Mouse (Mus musculus): Measurements from ENCODE around the gene Dlgap1.
"Not testable (repeated sequence)": the region's sequence is repeated elsewhere in the genome, so short reads cannot be mapped to it uniquely, and the experiment has no call there.

Dlgap1 gene

GRCm38 (mm10) chr17:70521971-70522370 is 553.1 kb downstream of the Dlgap1 start:
- no peak for DNase-seq (ENCODE audit: low read depth, low spot score)

DNA sequence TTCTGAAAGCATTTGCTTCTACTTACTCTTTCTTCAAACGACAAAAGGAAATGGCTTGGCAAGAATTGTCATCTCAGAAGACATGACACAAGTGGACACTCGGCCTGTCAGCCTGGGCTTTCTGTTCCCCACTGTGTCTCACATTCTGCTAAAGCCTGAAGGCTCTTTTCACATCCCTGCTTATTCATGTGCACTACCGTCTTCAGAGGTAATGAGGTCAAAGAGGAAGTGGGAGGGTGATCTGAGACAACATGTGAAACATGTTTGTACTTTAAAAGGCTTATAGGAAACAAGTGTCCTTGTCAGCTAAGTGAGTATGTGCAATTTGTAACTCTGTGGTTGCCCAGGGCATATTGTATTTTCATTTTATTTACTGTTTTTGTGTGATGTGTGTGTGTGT is 557.1 kb downstream of the Dlgap1 start:
- DNase-seq (ENCODE audit: low read depth, low spot score) = no peak

DNA sequence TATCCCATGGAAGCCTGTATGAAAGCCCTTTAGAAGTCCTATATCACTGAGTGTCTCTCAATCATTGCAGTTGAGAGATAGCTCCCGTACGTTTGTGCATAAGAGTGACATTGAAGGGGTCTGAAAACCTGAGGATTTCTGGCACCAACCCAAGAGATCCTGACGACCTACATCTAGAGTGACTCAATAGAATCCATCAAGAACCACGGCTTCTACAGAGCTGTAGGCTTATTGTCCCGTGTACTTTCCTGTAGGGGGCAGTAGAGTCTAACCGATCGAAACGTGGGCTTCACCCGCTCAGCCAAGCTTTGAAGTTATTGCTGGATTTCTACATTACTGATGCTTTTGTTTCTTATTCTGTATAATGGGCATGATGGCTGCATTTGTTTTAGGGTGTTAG is 558.2 kb downstream of the Dlgap1 start:
- peak; percentile 74 for DNase-seq (ENCODE audit: low read depth, low spot score)

DNA sequence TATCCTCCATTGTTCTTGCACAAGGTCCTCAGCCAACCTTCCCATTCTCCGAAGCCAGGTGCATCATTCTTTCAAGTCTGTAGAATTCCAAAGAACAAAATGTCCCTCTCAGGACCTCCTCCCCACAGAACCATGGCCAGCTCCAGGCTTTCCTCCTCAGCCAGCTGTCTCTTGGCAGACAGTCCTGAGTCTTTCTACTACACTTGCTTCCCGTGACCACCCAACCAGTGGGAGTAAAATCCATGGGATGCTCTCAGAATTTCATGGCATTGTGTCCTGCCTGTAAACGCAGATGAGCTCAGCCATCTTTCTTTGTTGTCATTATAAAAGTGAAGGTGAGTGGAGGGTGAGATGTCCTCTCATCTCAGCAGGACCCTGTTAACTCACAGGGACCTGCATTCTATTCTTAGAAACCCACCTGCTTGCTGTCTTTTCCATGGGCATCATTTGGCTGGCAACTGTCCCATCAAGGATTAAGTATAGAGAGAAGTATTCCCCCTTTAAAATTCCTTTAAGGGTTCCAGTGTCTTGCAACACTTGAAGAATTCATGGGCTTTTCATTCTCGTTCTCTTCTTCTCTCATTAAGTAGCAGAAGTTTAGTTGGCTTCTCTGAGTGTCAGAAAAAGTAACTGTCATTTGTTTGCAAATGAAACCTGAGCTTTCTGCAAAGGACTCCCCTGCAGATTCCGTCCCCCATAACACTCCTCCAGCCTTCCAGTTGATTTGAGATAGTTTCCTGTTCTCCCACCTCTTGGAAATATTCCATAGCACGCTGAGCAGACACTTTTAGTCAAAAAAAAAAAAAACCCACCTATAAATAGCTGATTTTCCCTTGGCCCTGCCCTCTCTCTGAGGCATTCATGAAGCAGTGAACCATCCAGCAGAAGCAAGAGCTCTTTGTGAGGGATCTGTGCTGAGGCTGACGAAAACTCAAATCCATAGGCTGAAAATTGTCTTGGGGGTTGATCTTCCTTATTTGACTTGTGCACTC is 559.6 kb downstream of the Dlgap1 start:
- DNase-seq (ENCODE audit: low read depth, low spot score) = no peak

DNA sequence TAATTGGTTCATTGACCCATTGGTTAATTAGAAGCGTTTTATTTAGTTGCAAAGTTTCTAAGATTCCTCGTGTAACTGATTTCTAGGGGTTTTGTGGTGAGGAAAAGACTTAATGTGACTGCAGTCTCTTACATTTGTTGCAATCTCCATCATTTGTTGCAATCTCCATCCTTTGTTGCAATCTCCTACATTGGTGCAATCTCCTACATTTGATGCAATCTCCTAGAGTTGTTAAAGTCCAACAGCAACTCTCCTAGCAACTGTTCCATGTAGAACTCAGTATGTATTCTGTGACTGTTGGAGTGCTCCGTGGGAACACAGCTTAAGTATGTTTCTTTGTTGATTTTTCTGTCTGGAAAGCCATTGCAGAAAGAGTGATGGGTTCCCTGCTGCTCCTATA is 565.4 kb downstream of the Dlgap1 start:
- DNase-seq (ENCODE audit: low read depth, low spot score) = no peak

DNA sequence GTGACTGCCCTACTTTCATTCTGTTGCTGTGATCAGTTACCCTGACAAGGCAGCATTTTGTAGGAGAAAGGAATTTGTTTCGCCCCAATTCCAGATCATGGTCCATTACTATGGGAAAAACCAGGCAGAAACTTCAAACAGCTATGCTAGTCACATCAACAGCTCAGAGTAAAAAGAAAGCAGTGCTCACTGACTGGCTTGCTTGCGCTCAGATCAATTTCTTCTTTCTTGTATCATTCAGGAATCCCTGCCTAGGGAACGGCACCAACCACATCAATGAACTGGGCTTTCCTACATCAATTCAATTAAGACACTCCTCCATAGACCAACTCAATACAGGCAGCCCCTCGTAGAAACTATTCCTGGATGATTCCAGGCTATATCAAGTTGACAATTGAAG is 572.9 kb downstream of the Dlgap1 start:
- no peak for DNase-seq (ENCODE audit: low read depth, low spot score)

- DNase-seq (ENCODE audit: low read depth, low spot score) = no peak
Observed at GRCm38 (mm10) chr17:70550793-70551192, 581.9 kb downstream of the Dlgap1 start.

GRCm38 (mm10) chr17:70561547-70561946 is 592.7 kb downstream of the Dlgap1 start:
- DNase-seq (ENCODE audit: low read depth, low spot score) = no peak

DNA sequence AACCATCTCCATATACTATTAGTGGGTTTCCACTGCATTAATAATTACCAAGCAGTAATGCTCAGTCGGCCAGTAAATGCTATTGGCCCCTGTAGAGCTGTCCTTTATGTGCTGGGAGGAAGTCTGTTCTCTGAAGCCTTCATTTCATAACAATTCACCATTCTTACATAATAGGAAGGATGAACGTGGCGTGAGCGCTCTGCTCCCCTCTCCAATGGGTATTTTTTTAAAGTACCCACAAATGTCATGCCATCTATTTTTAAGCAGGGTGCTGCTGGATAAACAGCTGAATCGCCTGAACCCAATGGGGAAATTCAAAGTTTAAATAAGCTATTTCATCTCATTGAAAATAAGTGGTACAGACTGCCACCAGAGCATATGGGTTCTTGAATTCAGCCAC is 602.0 kb downstream of the Dlgap1 start:
- DNase-seq (ENCODE audit: low read depth, low spot score) = no peak

DNA sequence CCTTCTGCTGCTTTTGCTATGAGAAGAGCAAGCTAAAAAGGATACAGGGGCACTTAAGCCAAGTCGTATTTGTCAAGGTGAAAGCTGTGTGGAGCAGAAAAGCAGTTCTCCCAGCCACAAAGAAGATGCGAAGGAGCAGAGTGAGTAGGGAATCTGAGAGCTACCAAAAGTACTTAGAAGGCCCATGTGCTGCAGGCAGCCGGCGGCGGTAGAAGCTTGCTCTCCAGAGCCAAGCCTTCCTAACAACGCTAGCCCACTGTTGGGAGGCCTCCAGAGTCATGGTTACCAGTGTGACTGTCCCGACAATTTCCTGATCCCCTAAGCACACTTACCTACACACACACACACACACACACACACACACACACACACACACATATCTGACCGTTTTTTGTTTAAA is 614.2 kb downstream of the Dlgap1 start:
- no peak for DNase-seq (ENCODE audit: low read depth, low spot score)

DNA sequence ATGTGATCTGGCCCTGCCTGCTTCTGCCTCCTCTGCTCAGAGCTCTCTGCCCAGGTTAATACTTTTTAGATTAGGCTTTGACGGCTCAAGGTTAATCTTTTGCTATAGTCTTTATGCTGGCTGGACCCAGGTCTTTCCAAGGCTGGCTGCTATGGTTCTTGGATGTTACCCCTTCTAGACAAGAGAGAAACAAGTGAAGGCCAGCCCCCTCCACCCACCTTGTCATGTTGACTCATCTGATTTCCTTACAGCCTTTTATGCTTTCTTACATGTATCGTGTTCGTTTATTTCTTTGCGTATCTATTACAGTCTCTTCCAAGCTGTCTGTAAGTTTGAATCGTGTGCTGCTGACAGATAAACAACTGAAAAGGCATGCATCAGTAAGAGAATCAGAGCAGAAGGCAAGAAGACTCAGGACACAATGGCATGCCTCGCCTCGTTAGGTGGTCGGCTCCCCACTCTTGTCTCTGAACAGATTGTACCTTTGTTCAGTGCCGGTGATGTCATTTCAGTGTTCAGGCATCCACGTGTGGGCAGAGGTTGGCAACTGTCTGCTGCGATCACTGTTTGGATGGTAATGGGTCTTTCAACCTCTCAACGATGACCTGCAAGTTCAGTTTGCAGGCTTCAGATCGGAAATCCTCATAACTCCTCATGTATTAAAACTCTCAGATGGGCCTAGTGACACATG is 618.0 kb downstream of the Dlgap1 start:
- DNase-seq (ENCODE audit: low read depth, low spot score) = no peak

DNA sequence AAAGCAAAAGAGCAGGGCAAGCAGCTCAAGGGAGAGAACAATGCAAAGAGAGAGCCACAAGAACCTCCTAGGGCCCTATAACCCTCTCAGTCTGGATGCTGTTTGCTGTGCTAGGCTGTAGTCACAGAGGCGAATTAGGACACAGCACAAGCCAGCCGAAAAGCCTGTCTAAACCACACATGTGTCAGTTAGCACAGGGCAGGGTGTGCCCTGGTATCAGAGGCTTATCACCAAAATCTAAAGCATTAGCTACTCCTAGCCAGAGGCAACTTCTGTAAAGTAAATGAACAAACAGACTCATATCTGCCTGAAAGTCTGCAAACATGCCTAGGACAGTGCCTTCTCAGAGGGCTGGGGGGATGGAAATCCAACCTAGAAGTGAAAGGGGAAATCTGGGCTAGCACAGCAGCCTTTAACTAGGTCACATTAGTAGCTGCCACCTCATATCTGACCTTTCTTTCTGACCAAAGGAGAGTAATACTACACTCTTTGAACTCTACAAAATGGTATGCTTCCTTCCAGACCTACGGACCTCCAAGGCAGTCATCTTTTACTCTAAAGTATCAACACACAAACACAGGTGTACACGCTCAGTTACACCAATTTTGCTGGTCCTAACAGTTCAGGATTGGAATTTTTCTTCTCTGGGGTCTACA is 619.2 kb downstream of the Dlgap1 start:
- not testable (repeated sequence) for DNase-seq (ENCODE audit: low read depth, low spot score)

- no peak for DNase-seq (ENCODE audit: low read depth, low spot score)
Observed at GRCm38 (mm10) chr17:70588691-70589090, 619.8 kb downstream of the Dlgap1 start.

DNA sequence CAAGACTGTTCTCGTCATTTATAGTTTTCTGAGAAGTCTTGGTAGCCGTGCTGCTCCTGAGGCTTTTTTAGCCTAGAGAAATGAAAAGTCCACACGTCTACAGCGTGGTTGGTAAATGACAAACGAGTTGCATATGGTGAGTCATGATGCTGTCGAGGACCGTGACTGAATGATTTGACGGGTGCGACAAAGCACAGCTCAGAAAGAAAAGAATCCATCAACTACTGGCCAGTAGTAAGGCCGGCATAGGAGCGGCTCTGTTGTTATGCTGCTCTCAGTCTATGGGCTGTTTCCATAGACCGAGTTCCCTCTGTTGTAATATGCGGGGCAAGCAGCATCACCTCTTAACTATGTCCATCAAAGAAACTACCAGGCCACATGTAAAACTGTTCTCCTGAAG is 620.3 kb downstream of the Dlgap1 start:
- DNase-seq (ENCODE audit: low read depth, low spot score) = peak; percentile 9

- DNase-seq (ENCODE audit: low read depth, low spot score) = no peak
Observed at GRCm38 (mm10) chr17:70590506-70590905, 621.6 kb downstream of the Dlgap1 start.

DNA sequence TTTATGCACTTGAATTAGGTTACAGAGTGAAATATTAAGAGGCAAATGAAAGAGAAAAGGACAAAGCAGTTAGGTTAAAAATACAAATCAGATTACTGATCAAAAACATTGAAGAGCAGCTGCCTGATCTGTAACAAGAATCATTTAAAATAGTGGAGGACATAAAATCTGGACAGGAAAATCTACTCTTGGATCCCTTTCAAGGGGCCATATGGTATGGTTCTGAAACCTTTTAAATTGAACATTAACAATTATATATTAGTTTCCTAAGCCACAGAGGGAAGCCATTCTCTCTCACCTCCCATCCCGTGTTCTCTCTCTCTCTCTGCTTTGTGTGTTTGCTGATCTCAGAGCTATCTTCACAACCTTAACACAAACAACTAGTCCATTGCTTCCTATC is 625.4 kb downstream of the Dlgap1 start:
- no peak for DNase-seq (ENCODE audit: low read depth, low spot score)

DNA sequence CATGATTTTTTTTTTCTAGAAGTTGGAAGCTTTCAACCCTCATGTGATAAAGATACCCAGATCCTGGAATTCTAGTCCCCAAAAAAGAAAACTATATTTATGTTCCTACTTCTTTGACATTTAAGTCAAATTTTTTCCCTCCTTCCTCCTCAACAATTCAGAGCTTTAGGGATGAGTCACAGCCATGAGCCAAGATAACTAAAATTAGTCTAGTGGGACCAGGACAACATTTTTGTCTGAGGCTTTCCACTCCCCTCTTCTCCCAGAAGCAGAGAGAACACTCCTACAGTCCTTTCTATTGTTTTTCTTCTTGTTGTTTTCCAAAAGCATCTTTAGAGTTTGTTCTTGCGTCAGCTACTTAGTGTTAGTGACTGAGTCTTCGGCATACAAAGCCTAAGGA is 627.5 kb downstream of the Dlgap1 start:
- DNase-seq (ENCODE audit: low read depth, low spot score) = peak; percentile 7

- DNase-seq (ENCODE audit: low read depth, low spot score) = no peak
Observed at GRCm38 (mm10) chr17:70600462-70600861, 631.6 kb downstream of the Dlgap1 start.

GRCm38 (mm10) chr17:70602051-70602450 is 633.2 kb downstream of the Dlgap1 start:
- DNase-seq (ENCODE audit: low read depth, low spot score) = no peak

GRCm38 (mm10) chr17:70605659-70606058 is 636.8 kb downstream of the Dlgap1 start:
- DNase-seq (ENCODE audit: low read depth, low spot score) = no peak

DNA sequence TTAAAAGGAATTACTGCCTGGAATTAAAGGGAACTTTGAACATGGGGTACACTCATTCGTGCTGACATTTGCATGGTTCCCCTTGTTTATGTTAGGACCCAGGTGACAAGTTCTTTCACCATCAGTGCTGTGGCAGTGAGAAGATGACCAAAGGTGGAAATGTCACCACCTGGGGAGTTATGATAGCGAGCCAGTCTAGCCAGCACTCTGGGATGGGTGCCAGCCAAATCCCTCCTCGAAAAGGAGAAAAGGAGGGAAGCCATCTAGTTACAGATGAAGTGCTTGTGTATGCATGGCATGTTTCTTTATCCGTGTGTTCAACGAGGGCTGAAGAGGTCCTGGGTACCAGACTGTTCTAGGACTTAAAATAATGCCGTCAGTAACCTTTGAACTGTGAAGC is 643.3 kb downstream of the Dlgap1 start:
- no peak for DNase-seq (ENCODE audit: low read depth, low spot score)

DNA sequence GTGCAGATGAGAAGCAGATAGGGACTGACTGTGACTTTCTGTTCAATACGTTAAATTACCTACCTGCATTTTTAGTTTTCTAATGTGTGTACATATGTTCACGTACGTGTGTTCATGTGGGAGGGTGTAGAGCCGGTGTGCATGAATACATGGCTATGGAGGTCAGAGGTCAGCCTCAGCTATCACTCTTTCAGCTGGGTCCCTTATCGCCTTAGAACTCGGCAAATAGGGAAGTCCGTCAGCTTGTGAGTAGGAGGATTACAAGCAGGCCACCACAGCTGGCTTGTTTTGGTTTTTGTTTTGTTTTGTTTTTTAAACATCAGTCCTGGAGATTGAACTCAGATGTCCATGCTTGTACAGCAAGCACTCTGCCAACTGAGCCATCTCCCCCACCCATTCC is 645.0 kb downstream of the Dlgap1 start:
- DNase-seq (ENCODE audit: low read depth, low spot score) = no peak

Data from 3T3-L1 (cell line).